Mouse (Mus musculus) small intestine, adult 2 months (tissue): ENCODE data around the gene Hic1. TPM values are rescaled to one million over a fixed set of nuclear protein-coding genes. Genes with fewer than 3 reads are reported as not detected.

ENCODE experiments used
- H3K27ac ChIP-seq: fragments of 200-500 bp; 2 replicates; pipeline ENCODE4 v1.5.1; 2012; ENCODE audit warnings: low read depth, low read length, control low read depth, inconsistent platforms; ENCODE audit not compliant: insufficient read depth
- H3K27me3 ChIP-seq: fragments of 200-500 bp; 2 replicates; pipeline ENCODE4 v1.6.1; 2012; ENCODE audit warnings: mild to moderate bottlenecking, moderate library complexity, low read length, inconsistent platforms; ENCODE audit not compliant: control insufficient read depth, insufficient read depth
- H3K36me3 ChIP-seq: fragments of 200-500 bp; 2 replicates; pipeline ENCODE4 v1.6.1; 2012; ENCODE audit warnings: mild to moderate bottlenecking, low read length, control low read depth, inconsistent platforms; ENCODE audit not compliant: control insufficient read depth, insufficient read depth
- H3K4me1 ChIP-seq: fragments of 200-500 bp; 2 replicates; pipeline ENCODE4 v1.6.1; 2012; ENCODE audit warnings: low read length, inconsistent platforms, mixed read lengths; ENCODE audit not compliant: control insufficient read depth, insufficient read depth, insufficient read length
- H3K4me3 ChIP-seq: fragments of 200-500 bp; 2 replicates; pipeline ENCODE4 v1.5.1; 2012; ENCODE audit warnings: low read depth, mild to moderate bottlenecking, control low read depth, inconsistent platforms, low read length, moderate library complexity
- CTCF ChIP-seq: fragments of 200-500 bp; IDR thresholded peaks from 2 replicates; pipeline ENCODE4 v1.5.1; 2012; ENCODE audit warnings: low read depth, mild to moderate bottlenecking, control low read depth, inconsistent platforms, low read length, moderate library complexity, mixed read lengths; ENCODE audit not compliant: insufficient replicate concordance, insufficient read length; ENCODE audit errors: extremely low read depth
- POLR2A ChIP-seq: fragments of 200-500 bp; IDR thresholded peaks from 2 replicates; pipeline ENCODE4 v1.6.1; 2012; ENCODE audit warnings: low read depth, mild to moderate bottlenecking, control low read depth, inconsistent platforms, low read length, moderate library complexity
- WGBS: fragments of 180-500 bp; shearing (Covaris S2); methylation state at CpG from one replicate; pipeline ENCODE4 v1.1.7; 2018; 5-methylcytosine and 5-hydroxymethylcytosine counted together
- polyA plus RNA-seq: library from polyadenylated mRNA; depleted of rRNA; stranded (reverse); fragments of >200 nt; gene quantifications from 2 replicates; pipeline ENCODE4 v1.2.3, GENCODE M21; 2012

Hic1 gene
- polyA plus RNA-seq, 1 experiment: 29.6 TPM

GRCm38 (mm10) chr11:75162591-75163080 is 6.7 kb downstream of the Hic1 start:
- H3K4me1 ChIP-seq: peaks cover 27% of the 10 kb centered on the region
- H3K36me3 ChIP-seq: peaks cover 47% of the 10 kb centered on the region
- H3K27ac ChIP-seq: peak overlapping the region; percentile 20; the same call in 1 of the 2 replicates
- peaks cover 18% of the 10 kb centered on the region for H3K27me3 ChIP-seq
- no peak overlapping the region for H3K4me3 ChIP-seq
- WGBS: 83% methylated on average over 12 of the region's 12 CpGs
- TF ChIP-seq CTCF (no peak), POLR2A (no peak)

- peak overlapping the region; percentile 26; the same call in 1 of the 2 replicates for H3K27ac ChIP-seq
- H3K4me3 ChIP-seq: no peak overlapping the region
- H3K36me3 ChIP-seq: peaks cover 42% of the 10 kb centered on the region
- peaks cover 7% of the 10 kb centered on the region for H3K27me3 ChIP-seq
- WGBS: 75% methylated on average over 4 of the region's 4 CpGs
- TF ChIP-seq CTCF: no peak
- no peak for TF ChIP-seq POLR2A
- H3K4me1 ChIP-seq: peaks cover 18% of the 10 kb centered on the region
These were observed 7.8 kb downstream of the Hic1 start for GRCm38 (mm10) chr11:75161417-75162008.

DNA sequence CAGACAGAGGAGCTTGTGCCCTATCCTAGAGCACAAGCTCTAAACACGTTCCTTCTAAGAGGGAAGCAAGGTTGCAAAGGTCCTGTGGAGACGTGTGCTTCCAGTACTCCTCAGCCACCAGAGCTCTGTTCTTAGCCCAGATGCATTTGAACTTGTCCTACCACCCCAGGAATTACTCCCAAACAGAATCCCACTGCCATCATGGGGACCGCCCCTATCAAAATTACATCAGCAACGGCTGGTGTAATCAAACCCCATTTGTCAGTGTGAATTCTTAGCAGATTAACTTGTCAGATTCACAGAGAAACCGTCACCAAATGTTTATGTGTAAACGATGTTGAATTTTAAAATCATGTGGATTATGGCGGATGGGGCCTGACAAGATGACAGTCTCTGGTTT is 8.4 kb downstream of the Hic1 start:
- Histone ChIP-seq H3K4me1 (peaks cover 15% of the 10 kb centered on the region), H3K4me3 (no peak overlapping the region), H3K27me3 (peaks cover 1% of the 10 kb centered on the region), H3K36me3 (peaks cover 41% of the 10 kb centered on the region), H3K27ac (no peak overlapping the region)
- TF ChIP-seq POLR2A (no peak), CTCF (no peak)
- 76% methylated on average over 7 of the region's 7 CpGs for WGBS

GRCm38 (mm10) chr11:75159564-75159963 is 9.8 kb downstream of the Hic1 start:
- peaks cover 5% of the 10 kb centered on the region; the same call in 1 of the 2 replicates for H3K4me1 ChIP-seq
- 71% methylated on average over 2 of the region's 2 CpGs for WGBS
- no peak overlapping the region for H3K27ac ChIP-seq
- H3K27me3 ChIP-seq: no peaks in the 10 kb centered on the region
- H3K36me3 ChIP-seq: peaks cover 38% of the 10 kb centered on the region
- TF ChIP-seq POLR2A (no peak), CTCF (peak; percentile 54; the same call in 1 of the 2 replicates)
- H3K4me3 ChIP-seq: no peak overlapping the region

GRCm38 (mm10) chr11:75158432-75158831 is 10.9 kb downstream of the Hic1 start:
- H3K4me3 ChIP-seq: no peak overlapping the region
- TF ChIP-seq CTCF (no peak), POLR2A (no peak)
- H3K36me3 ChIP-seq: peaks cover 28% of the 10 kb centered on the region
- H3K4me1 ChIP-seq: peaks cover 5% of the 10 kb centered on the region; the same call in 1 of the 2 replicates
- 80% methylated on average over 14 of the region's 14 CpGs for WGBS
- no peak overlapping the region for H3K27ac ChIP-seq
- H3K27me3 ChIP-seq: no peaks in the 10 kb centered on the region

DNA sequence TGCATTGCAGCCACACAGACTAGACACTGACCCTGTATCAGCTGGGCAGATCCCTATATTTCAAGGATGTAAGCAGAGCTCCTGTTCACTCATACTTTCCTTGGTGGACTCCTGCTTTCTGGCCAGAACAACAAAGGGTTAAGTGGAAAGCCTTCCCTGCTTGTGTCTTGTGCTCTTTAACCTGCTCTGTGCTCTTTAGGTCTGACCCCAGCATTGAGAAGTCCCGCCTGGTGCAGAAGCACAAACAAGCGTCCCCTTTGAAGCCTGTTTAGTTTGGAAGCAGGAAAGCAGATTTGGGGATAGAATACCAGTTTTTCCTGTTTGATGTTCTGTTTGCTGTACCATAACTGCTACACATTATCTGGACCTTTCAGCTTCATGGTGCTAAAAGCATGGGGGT is 11.4 kb downstream of the Hic1 start:
- Histone ChIP-seq H3K36me3 (peaks cover 23% of the 10 kb centered on the region), H3K27ac (no peak overlapping the region), H3K27me3 (no peaks in the 10 kb centered on the region), H3K4me1 (peaks cover 4% of the 10 kb centered on the region; the same call in 1 of the 2 replicates), H3K4me3 (no peak overlapping the region)
- TF ChIP-seq POLR2A: no peak
- no peak for TF ChIP-seq CTCF
- 52% methylated on average over 2 of the region's 2 CpGs for WGBS

- H3K27ac ChIP-seq: no peak overlapping the region; the same call in 1 of the 2 replicates
- no peak overlapping the region for H3K4me3 ChIP-seq
- TF ChIP-seq POLR2A (no peak), CTCF (no peak)
- H3K36me3 ChIP-seq: peaks cover 16% of the 10 kb centered on the region
- no peaks in the 10 kb centered on the region for H3K27me3 ChIP-seq
- WGBS: 72% methylated on average over 4 of the region's 4 CpGs
- peaks cover 4% of the 10 kb centered on the region for H3K4me1 ChIP-seq
These were observed 12.3 kb downstream of the Hic1 start for GRCm38 (mm10) chr11:75157037-75157436.
